Comparison of ENCODE assay signal across 16 mouse cellular contexts in the genomic region with DNA sequence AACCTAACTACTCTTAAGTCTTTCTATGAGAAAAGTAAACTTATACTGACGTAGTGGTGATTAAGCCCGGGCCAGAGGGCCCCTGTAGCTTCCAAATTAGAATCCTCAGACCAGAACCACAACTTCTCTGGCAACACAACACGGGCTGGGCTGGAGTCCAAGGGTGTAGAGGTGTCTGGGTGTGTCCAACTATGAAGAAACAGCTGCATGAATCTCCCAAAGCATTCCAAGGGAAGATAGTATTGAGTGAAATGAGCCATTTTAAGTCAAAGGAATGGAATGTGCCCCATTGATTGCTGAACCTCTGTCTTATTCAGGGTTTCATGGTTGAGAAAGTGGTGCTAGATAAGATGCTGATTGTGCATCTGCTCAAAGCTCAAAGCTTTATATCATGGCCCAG. TPM values are rescaled to one million over a fixed set of nuclear protein-coding genes. Genes with fewer than 3 reads are reported as not detected.
A peak's percentile ranks its signal among the peaks of the same experiment; 100 is the strongest.
DNase-seq lines count a peak whose midpoint lies in the region; ATAC-seq and TF ChIP-seq lines count a peak whose summit lies in the region.
"Had no signal": no experiment of that assay in that cellular context is flagged by ENCODE, and none has a peak within 500 bp of the region (broad histone marks: within the 10 kb centered on the region; RNA-seq: fewer than 3 reads in every experiment).

No protein-coding gene starts in this region.

- H3K27ac ChIP-seq in limb, embryonic 14.5 days (replicated peaks; ENCODE audit: low read depth, low read length), result no peak overlapping the region
- H3K27ac ChIP-seq in limb, embryonic 10.5 days, result no peak overlapping the region
- no peak overlapping the region for H3K27ac ChIP-seq in midbrain, postnatal 0 days (ENCODE audit: low read depth, low read length)
- no peak overlapping the region for H3K27ac ChIP-seq in kidney, embryonic 14.5 days (ENCODE audit: low read depth, low read length)
- H3K27ac ChIP-seq: hindbrain, embryonic 12.5 days; liver, embryonic 14.5 days had no signal

- no peaks in the 10 kb centered on the region for H3K4me1 ChIP-seq in limb, embryonic 14.5 days (ENCODE audit: control insufficient read depth, insufficient read depth, low read length)
- H3K4me1 ChIP-seq in limb, embryonic 10.5 days, result no peaks in the 10 kb centered on the region
- H3K4me1 ChIP-seq in midbrain, postnatal 0 days (ENCODE audit: insufficient read depth, low read length), result no peaks in the 10 kb centered on the region
- H3K4me1 ChIP-seq in kidney, embryonic 14.5 days (ENCODE audit: control insufficient read depth, insufficient read depth, low read length), result no peaks in the 10 kb centered on the region
- H3K4me1 ChIP-seq: hindbrain, embryonic 12.5 days had no signal

- no peak for ATAC-seq in limb, embryonic 14.5 days (ENCODE audit: low FRiP score, low read depth)
- ATAC-seq in megakaryocyte progenitor cell, adult 5-6 weeks (replicated peaks; ENCODE audit: poor library complexity), result no peak
- ATAC-seq in midbrain, postnatal 0 days (ENCODE audit: low FRiP score), result no peak
- no peak for ATAC-seq in kidney, embryonic 14.5 days (ENCODE audit: low FRiP score, low TSS enrichment)
- ATAC-seq: CD4-positive, CD25-positive, alpha-beta regulatory T cell, adult 4 months had no signal

- H3K79me2 ChIP-seq in myocyte (ENCODE audit: control insufficient read depth, insufficient read depth), result no peaks in the 10 kb centered on the region

- no peak overlapping the region for H3K4me3 ChIP-seq in limb, embryonic 14.5 days (replicated peaks; ENCODE audit: low read length)
- no peak overlapping the region for H3K4me3 ChIP-seq in limb, embryonic 10.5 days
- H3K4me3 ChIP-seq in myocyte, result no peak overlapping the region
- H3K4me3 ChIP-seq in midbrain, postnatal 0 days (ENCODE audit: low read depth, low read length), result no peak overlapping the region
- no peak overlapping the region for H3K4me3 ChIP-seq in kidney, embryonic 14.5 days (ENCODE audit: low read length)
- H3K4me3 ChIP-seq: hindbrain, embryonic 12.5 days had no signal

- no peak for TF ChIP-seq POLR2A in limb, embryonic 14.5 days (IDR thresholded peaks at IDR 0.05; ENCODE audit: borderline replicate concordance, extremely low read depth, insufficient read depth, insufficient read length)
- TF ChIP-seq POLR2A in myocyte (IDR thresholded peaks at IDR 0.05; ENCODE audit: insufficient read length, low read depth), result no peak

- no peaks in the 10 kb centered on the region for H3K9me3 ChIP-seq in limb, embryonic 14.5 days (ENCODE audit: control insufficient read depth, low read length)
- no peaks in the 10 kb centered on the region for H3K9me3 ChIP-seq in limb, embryonic 10.5 days (replicated peaks)
- H3K9me3 ChIP-seq in midbrain, postnatal 0 days (ENCODE audit: low read length), result no peaks in the 10 kb centered on the region
- no peaks in the 10 kb centered on the region for H3K9me3 ChIP-seq in kidney, embryonic 14.5 days (ENCODE audit: control insufficient read depth, low read length)
- H3K9me3 ChIP-seq: hindbrain, embryonic 12.5 days had no signal

- no peak overlapping the region for H3K9ac ChIP-seq in limb, embryonic 14.5 days (ENCODE audit: low read depth, low read length, severe bottlenecking)
- H3K9ac ChIP-seq in midbrain, postnatal 0 days (replicated peaks; ENCODE audit: low read length, poor library complexity, severe bottlenecking), result no peak overlapping the region
- H3K9ac ChIP-seq in kidney, embryonic 14.5 days (ENCODE audit: low read depth, low read length), result no peak overlapping the region
- H3K9ac ChIP-seq: hindbrain, embryonic 12.5 days; liver, embryonic 14.5 days had no signal

- peak; percentile 14 for DNase-seq in limb, embryonic 14.5 days (ENCODE audit: low spot score)
- no peak for DNase-seq in limb, embryonic 10.5 days (ENCODE audit: low spot score)
- peak; percentile 59 for DNase-seq in fibroblast of lung, adult 2 months (ENCODE audit: low read depth)
- DNase-seq in heart, adult 9 months (ENCODE audit: low spot score in 2 of 2), result peak; percentile 11 to 40
- no peak for DNase-seq in midbrain, postnatal 0 days (ENCODE audit: low spot score)
- DNase-seq: adrenal gland, adult 8-10 months; cerebellum, adult 11-12 months; kidney, adult 2 months; thymus, adult 2 months had no signal

- no peak for TF ChIP-seq CTCF in midbrain, postnatal 0 days (IDR thresholded peaks at IDR 0.05)

- H3K36me3 ChIP-seq in limb, embryonic 14.5 days (ENCODE audit: control insufficient read depth, insufficient read depth, low read length), result no peaks in the 10 kb centered on the region
- H3K36me3 ChIP-seq in limb, embryonic 10.5 days, result no peaks in the 10 kb centered on the region
- no peaks in the 10 kb centered on the region for H3K36me3 ChIP-seq in myocyte (ENCODE audit: control insufficient read depth, insufficient read depth)
- H3K36me3 ChIP-seq in midbrain, postnatal 0 days (ENCODE audit: insufficient read depth, low read length), result no peaks in the 10 kb centered on the region
- no peaks in the 10 kb centered on the region for H3K36me3 ChIP-seq in kidney, embryonic 14.5 days (ENCODE audit: control insufficient read depth, insufficient read depth, low read length)
- H3K36me3 ChIP-seq: hindbrain, embryonic 12.5 days had no signal

- H3ac ChIP-seq in myocyte (ENCODE audit: control insufficient read depth, insufficient read length), result no peak overlapping the region

- WGBS in limb, embryonic 14.5 days, result 49% methylated on average over 3 of the region's 3 CpGs
- WGBS in limb, embryonic 10.5 days, result 70% methylated on average over 3 of the region's 3 CpGs
- 69% methylated on average over 3 of the region's 3 CpGs for WGBS in midbrain, postnatal 0 days
- WGBS in kidney, embryonic 14.5 days, result 60% methylated on average over 3 of the region's 3 CpGs

- H3K27me3 ChIP-seq in limb, embryonic 14.5 days (ENCODE audit: control insufficient read depth, insufficient read depth, low read length), result no peaks in the 10 kb centered on the region
- H3K27me3 ChIP-seq in limb, embryonic 10.5 days (ENCODE audit: low read depth, poor library complexity, severe bottlenecking), result no peaks in the 10 kb centered on the region
- no peaks in the 10 kb centered on the region for H3K27me3 ChIP-seq in myocyte (ENCODE audit: control insufficient read depth, insufficient read depth, insufficient read length)
- H3K27me3 ChIP-seq in midbrain, postnatal 0 days (ENCODE audit: insufficient read depth, low read length), result no peaks in the 10 kb centered on the region
- no peaks in the 10 kb centered on the region for H3K27me3 ChIP-seq in kidney, embryonic 14.5 days (ENCODE audit: control insufficient read depth, insufficient read depth, low read length)
- H3K27me3 ChIP-seq: hindbrain, embryonic 12.5 days had no signal

- no peak overlapping the region for H3K4me2 ChIP-seq in limb, embryonic 14.5 days (replicated peaks; ENCODE audit: low read depth, low read length, severe bottlenecking)
- peak overlapping the region; percentile 21 for H3K4me2 ChIP-seq in myocyte (ENCODE audit: low read depth)
- H3K4me2 ChIP-seq in midbrain, postnatal 0 days (ENCODE audit: low read depth, low read length, poor library complexity, severe bottlenecking), result no peak overlapping the region
- H3K4me2 ChIP-seq in kidney, embryonic 14.5 days (replicated peaks; ENCODE audit: low read depth, low read length), result no peak overlapping the region
- H3K4me2 ChIP-seq: hindbrain, embryonic 12.5 days had no signal

TF ChIP-seq in myocyte, 11 proteins besides CTCF, POLR2A, EP300 and RAD21:
- no peak for TF ChIP-seq TCF3 (IDR thresholded peaks at IDR 0.05; ENCODE audit: insufficient read length, low read depth)
- peak; percentile 46; the same call in 1 of the 2 replicates for TF ChIP-seq CEBPB (IDR thresholded peaks at IDR 0.05; ENCODE audit: insufficient read depth, poor library complexity, severe bottlenecking)
- TF ChIP-seq E2F4 (IDR thresholded peaks at IDR 0.05; ENCODE audit: insufficient read depth), result no peak
- TF ChIP-seq MAX (IDR thresholded peaks at IDR 0.05; ENCODE audit: low read depth), result no peak
- TF ChIP-seq SRF (IDR thresholded peaks at IDR 0.05; ENCODE audit: control insufficient read depth, insufficient read length, low read depth), result no peak
- peak in 1 of 3 experiments; percentile 32 for TF ChIP-seq MYOG (IDR thresholded peaks at IDR 0.05; ENCODE audit: control insufficient read depth in 1 of 3, insufficient read depth in 1 of 3, insufficient read length in 2 of 3, low read depth in 2 of 3)
- TF ChIP-seq MYOD1 (IDR thresholded peaks at IDR 0.05; ENCODE audit: control insufficient read depth in 1 of 3, insufficient read length in 2 of 3, low read depth in 2 of 3), result peak in 2 of 3 experiments; percentile 35 to 41
- TF ChIP-seq TCF12 (IDR thresholded peaks at IDR 0.05; ENCODE audit: insufficient read depth, poor library complexity, severe bottlenecking), result peak; percentile 25
- TF ChIP-seq REST (IDR thresholded peaks at IDR 0.05; ENCODE audit: insufficient read depth, insufficient read length), result no peak
- TF ChIP-seq POLR2AphosphoS2 (IDR thresholded peaks at IDR 0.05; ENCODE audit: insufficient read length, low read depth), result no peak
- TF ChIP-seq USF1 (IDR thresholded peaks at IDR 0.05; ENCODE audit: low read depth), result no peak
TF ChIP-seq in myocyte: peak in this region for 4.

RNA-seq across cellular contexts. Expression of gene Cnga2, which starts 52.4 kb away (rescaled TPM):
- 0.49 and 0.51 TPM in 2 replicates for polyA plus RNA-seq in limb, embryonic 14.5 days (2012; rRNA removed)
- 0.30 TPM in 1 of 2 replicates, not detected in the other for polyA plus RNA-seq in limb, embryonic 14.5 days (2014; fragmentation: Nextera tagmentation; extraction: Ambion mirVana)
- polyA plus RNA-seq in limb, embryonic 10.5 days (2016; fragmentation: Nextera tagmentation; extraction: Ambion mirVana), result 0.04 and 0.10 TPM in 2 replicates
- polyA plus RNA-seq in myocyte (2012; fragmentation: generic; extraction: Trizol), result 0.01 TPM
- total RNA-seq in megakaryocyte progenitor cell, adult 5-6 weeks (2015), result not detected in 2 replicates
- total RNA-seq in megakaryocyte progenitor cell, adult 5-6 weeks (2017), result not detected in 2 replicates
- total RNA-seq in midbrain, postnatal 0 days (2014; rRNA removed), result 0.60 TPM in 1 of 2 replicates, not detected in the other
- polyA plus RNA-seq in midbrain, postnatal 0 days (2015; fragmentation: Nextera tagmentation; extraction: Ambion mirVana), result 0.18 and 0.27 TPM in 2 replicates
- polyA plus RNA-seq in kidney, embryonic 14.5 days (2014; fragmentation: Nextera tagmentation; extraction: Ambion mirVana), result 0.08 and 0.09 TPM in 2 replicates
- total RNA-seq: megakaryocyte-erythroid progenitor cell, adult 5-6 weeks had no signal
- polyA plus RNA-seq: CD4-positive, CD25-positive, alpha-beta regulatory T cell, adult 4 months; kidney, adult 2 months had no signal

Comparison
In these comparisons a context has a peak if more than half of its experiments do, and no peak if none do; other contexts are left out.
1. DNase-seq: peak in limb, embryonic 14.5 days (single experiment), fibroblast of lung, adult 2 months (single experiment) and heart, adult 9 months (2 of 2); none in limb, embryonic 10.5 days (single experiment) and midbrain, postnatal 0 days (single experiment).